Mouse (Mus musculus) MEL (cell line): Measurements from ENCODE around the gene Nlgn1.

Experiments used
- CTCF ChIP-seq, 3 experiments: IDR thresholded peaks in 2 of 3; conservative IDR thresholded peaks in 1 of 3; 2 replicates each; pipeline ENCODE4 v1.5.1; 2011 to 2012; ENCODE audit warnings: low read length in 3 of 3, low read depth in 2 of 3, mild to moderate bottlenecking in 2 of 3, improper control_type of control experiment in 1 of 3, inconsistent platforms in 1 of 3, mixed read lengths in 1 of 3, moderate library complexity in 1 of 3; ENCODE audit not compliant: control insufficient read depth in 1 of 3, insufficient read depth in 1 of 3, poor library complexity in 1 of 3, severe bottlenecking in 1 of 3
- ELF1 ChIP-seq: IDR thresholded peaks from 2 replicates; pipeline ENCODE4 v1.6.1; 2014; ENCODE audit warnings: low read depth, mild to moderate bottlenecking, inconsistent platforms, low read length, improper control_type of control experiment, moderate library complexity
- ETS1 ChIP-seq: IDR thresholded peaks from 2 replicates; pipeline ENCODE4 v1.6.1; 2012; ENCODE audit warnings: low read depth, mild to moderate bottlenecking, inconsistent platforms, low read length, improper control_type of control experiment, moderate library complexity
- JUND ChIP-seq: IDR thresholded peaks from 2 replicates; pipeline ENCODE4 v1.6.1; 2011; ENCODE audit warnings: low read depth, mild to moderate bottlenecking, improper control_type of control experiment, low read length
- MAX ChIP-seq: IDR thresholded peaks from 2 replicates; pipeline ENCODE4 v1.6.1; 2011; ENCODE audit warnings: low read length, improper control_type of control experiment
- TCF12 ChIP-seq: IDR thresholded peaks from 2 replicates; pipeline ENCODE4 v1.6.1; 2014; ENCODE audit warnings: low read depth, mild to moderate bottlenecking, inconsistent platforms, low read length, improper control_type of control experiment, moderate library complexity
- ZC3H11A ChIP-seq: IDR thresholded peaks from 2 replicates; pipeline ENCODE4 v1.6.1; 2012; ENCODE audit warnings: low read depth, mild to moderate bottlenecking, inconsistent platforms, low read length, improper control_type of control experiment

DNA sequence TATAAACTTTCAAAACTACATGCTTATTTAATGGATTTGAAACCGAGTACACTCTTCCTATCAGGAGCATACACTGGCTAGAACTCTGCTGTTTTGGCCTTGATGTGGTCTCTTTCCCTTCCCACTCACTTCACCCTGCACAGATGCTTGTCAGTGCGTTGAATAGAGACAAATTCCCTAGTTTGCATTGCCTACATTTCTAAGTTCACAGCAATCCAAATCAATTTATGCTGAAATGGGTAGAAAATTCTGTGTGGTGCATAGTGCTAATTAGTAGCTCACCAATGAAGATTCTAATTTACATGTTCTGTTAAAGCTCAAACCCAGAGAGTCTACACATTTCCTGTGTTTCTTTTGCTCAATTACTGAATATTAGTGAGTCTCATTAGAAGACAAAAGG lies 447.5 kb downstream of the Nlgn1 start:
- TF ChIP-seq JUND (no peak), ELF1 (no peak), TCF12 (no peak), ETS1 (no peak), CTCF (IDR thresholded peaks at IDR 0.05 in 2 of 3, conservative IDR thresholded peaks at IDR 0.05 in 1 of 3; ENCODE audit: control insufficient read depth in 1 of 3, insufficient read depth in 1 of 3, low read depth in 2 of 3, low read length in 3 of 3, poor library complexity in 1 of 3, severe bottlenecking in 1 of 3) (no peak), ZC3H11A (no peak), MAX (no peak)
